Mouse (Mus musculus): ENCODE data around the gene Plppr3.

DNA sequence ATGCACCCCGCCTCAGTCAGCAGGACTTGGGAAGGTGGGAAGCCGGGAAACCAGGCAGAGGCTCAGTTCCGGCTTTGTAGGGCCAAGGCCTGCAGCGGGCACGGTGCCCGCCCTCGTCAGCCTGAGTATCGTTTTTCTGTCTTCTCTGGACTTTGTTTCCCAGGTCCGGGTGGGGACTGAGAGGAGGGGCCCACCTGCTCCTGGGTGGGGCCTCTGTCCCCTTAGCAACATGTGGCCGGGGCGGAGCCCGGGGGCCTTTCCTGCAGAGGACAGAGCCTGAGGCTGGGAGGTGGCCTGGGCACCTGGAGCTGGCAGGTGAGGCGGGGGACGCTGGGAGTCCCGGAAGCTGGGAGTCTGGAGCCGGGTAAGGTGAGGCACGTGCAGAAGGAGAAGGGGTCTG is 52.1 kb downstream of the Plppr3 start:
- TF ChIP-seq GATA1 (IDR thresholded peaks at IDR 0.05; ENCODE audit: low read length) (no peak), TAL1 (IDR thresholded peaks at IDR 0.05; ENCODE audit: low read length) (no peak)

All from erythroblast, embryonic 14.5 days (primary cell).